In the genomic region with DNA sequence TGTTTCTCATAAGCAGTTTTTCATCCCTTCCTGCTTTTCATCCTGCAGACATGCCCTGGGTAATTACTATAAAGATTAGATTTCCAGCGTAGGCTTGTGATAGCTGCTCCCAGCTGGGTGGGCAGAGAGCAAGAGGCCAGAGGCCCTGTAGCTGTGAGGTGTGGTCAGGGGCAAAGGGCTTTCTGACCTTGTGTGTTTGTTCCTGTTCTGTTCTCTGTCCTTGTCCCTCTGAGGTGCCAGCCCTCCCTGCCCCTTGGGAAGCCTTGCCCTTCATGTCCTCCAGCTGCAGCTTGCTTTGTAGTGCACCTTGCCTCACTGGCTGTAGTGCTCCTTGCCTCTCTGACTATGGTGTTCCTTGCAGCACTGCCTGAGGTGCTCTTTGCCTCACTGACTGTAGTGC, we compare ENCODE assay signal across 18 mouse cellular contexts. TPM values are rescaled to one million over a fixed set of nuclear protein-coding genes. Genes with fewer than 3 reads are reported as not detected.
DNase-seq lines count a peak whose midpoint lies in the region; ATAC-seq lines count a peak whose summit lies in the region.
"Had no signal": no experiment of that assay in that cellular context is flagged by ENCODE, and none has a peak within 500 bp of the region (broad histone marks: within the 10 kb centered on the region; RNA-seq: fewer than 3 reads in every experiment).

No protein-coding gene starts in this region.

- WGBS in heart, embryonic 14.5 days, result 10% methylated on average over 1 of the region's 1 CpGs
- 40% methylated on average over 1 of the region's 1 CpGs for WGBS in liver, embryonic 12.5 days (ENCODE audit: insufficient replicate concordance)
- WGBS in liver, embryonic 11.5 days, result 18% methylated on average over 1 of the region's 1 CpGs
- WGBS in stomach, embryonic 14.5 days, result 32% methylated on average over 1 of the region's 1 CpGs

- no peak for ATAC-seq in heart, embryonic 14.5 days (ENCODE audit: insufficient number of reproducible peaks, insufficient read depth, low FRiP score, low read depth)
- 0 out of 2 replicates have a peak, but pooled peaks have one; percentile 19 for ATAC-seq in liver, embryonic 12.5 days
- no peak for ATAC-seq in liver, embryonic 11.5 days (replicated peaks; ENCODE audit: low FRiP score)
- ATAC-seq in stomach, embryonic 14.5 days (ENCODE audit: insufficient number of reproducible peaks, insufficient read depth, low FRiP score, low read depth), result peak; percentile 23; the same call in 1 of the 2 replicates
- ATAC-seq: forebrain, embryonic 16.5 days; inflammation-experienced regulatory T-cells, adult 6 months had no signal

- no peaks in the 10 kb centered on the region for H3K27me3 ChIP-seq in heart, embryonic 14.5 days (ENCODE audit: control insufficient read depth, insufficient read depth, low read length)
- no peaks in the 10 kb centered on the region for H3K27me3 ChIP-seq in liver, embryonic 12.5 days (replicated peaks)
- no peaks in the 10 kb centered on the region for H3K27me3 ChIP-seq in liver, embryonic 11.5 days (replicated peaks; ENCODE audit: control insufficient read depth, insufficient read depth, low read length)
- no peaks in the 10 kb centered on the region for H3K27me3 ChIP-seq in stomach, embryonic 14.5 days (ENCODE audit: control insufficient read depth, insufficient read depth, low read length)
- H3K27me3 ChIP-seq: CH12.LX; lung, embryonic 15.5 days had no signal

- no peak overlapping the region for H3K4me2 ChIP-seq in heart, embryonic 14.5 days (ENCODE audit: low read length)
- no peak overlapping the region for H3K4me2 ChIP-seq in liver, embryonic 12.5 days
- H3K4me2 ChIP-seq in liver, embryonic 11.5 days, result no peak overlapping the region
- no peak overlapping the region for H3K4me2 ChIP-seq in stomach, embryonic 14.5 days (replicated peaks; ENCODE audit: low read depth, low read length)
- H3K4me2 ChIP-seq: lung, embryonic 15.5 days had no signal

- no peak overlapping the region for H3K4me3 ChIP-seq in heart, embryonic 14.5 days (ENCODE audit: control insufficient read depth in 1 of 2, insufficient read depth in 1 of 2, low read depth in 1 of 2, low read length in 2 of 2)
- H3K4me3 ChIP-seq in liver, embryonic 12.5 days, result no peak overlapping the region
- no peak overlapping the region for H3K4me3 ChIP-seq in liver, embryonic 11.5 days (ENCODE audit: low read depth, low read length)
- no peak overlapping the region for H3K4me3 ChIP-seq in stomach, embryonic 14.5 days (ENCODE audit: low read depth, low read length)
- H3K4me3 ChIP-seq: lung, embryonic 15.5 days had no signal

- peak overlapping the region; percentile 59 for H3K27ac ChIP-seq in heart, embryonic 14.5 days (replicated peaks in 1 of 2; ENCODE audit: control insufficient read depth in 1 of 2, insufficient read depth in 1 of 2, low read depth in 2 of 2, low read length in 2 of 2)
- H3K27ac ChIP-seq in liver, embryonic 12.5 days, result 0 out of 2 replicates have a peak overlapping the region, but pooled peaks have one; percentile 21
- no peak overlapping the region for H3K27ac ChIP-seq in liver, embryonic 11.5 days (ENCODE audit: low read depth, low read length)
- peak overlapping the region; percentile 29; the same call in 1 of the 2 replicates for H3K27ac ChIP-seq in stomach, embryonic 14.5 days (ENCODE audit: low read length)
- H3K27ac ChIP-seq: lung, embryonic 15.5 days had no signal

- intact Hi-C loops in heart, postnatal 36 days (cut with DNase I), result no loop called here

- DNase-seq in adrenal gland, postnatal 14 days, result peak; percentile 32
- no peak for DNase-seq in adrenal gland, postnatal 36 days
- DNase-seq in heart, postnatal 36 days, result no peak
- no peak for DNase-seq in liver, embryonic 11.5 days (ENCODE audit: low spot score)
- no peak for DNase-seq in frontal cortex, adult 2 months (ENCODE audit: extremely low spot score in 1 of 2, low spot score in 1 of 2)
- DNase-seq: adrenal gland, postnatal 25 days; cerebellum, adult 9-11 months; thymus, postnatal 4 days had no signal

- no peaks in the 10 kb centered on the region for H3K9me3 ChIP-seq in heart, embryonic 14.5 days (ENCODE audit: control insufficient read depth, low read length)
- H3K9me3 ChIP-seq in liver, embryonic 12.5 days (replicated peaks), result no peaks in the 10 kb centered on the region
- H3K9me3 ChIP-seq in liver, embryonic 11.5 days (ENCODE audit: control insufficient read depth, low read length), result no peaks in the 10 kb centered on the region
- no peaks in the 10 kb centered on the region for H3K9me3 ChIP-seq in stomach, embryonic 14.5 days (ENCODE audit: control insufficient read depth, low read depth, low read length)
- H3K9me3 ChIP-seq: lung, embryonic 15.5 days had no signal

- H3K36me3 ChIP-seq in heart, embryonic 14.5 days (ENCODE audit: control insufficient read depth, insufficient read depth, low read length), result peaks cover 28% of the 10 kb centered on the region
- H3K36me3 ChIP-seq in liver, embryonic 12.5 days, result no peaks in the 10 kb centered on the region
- no peaks in the 10 kb centered on the region for H3K36me3 ChIP-seq in liver, embryonic 11.5 days (ENCODE audit: control insufficient read depth, insufficient read depth, low read length)
- H3K36me3 ChIP-seq in stomach, embryonic 14.5 days (ENCODE audit: control insufficient read depth, insufficient read depth, low read length), result no peaks in the 10 kb centered on the region; the same call in 1 of the 2 replicates

- peaks cover 20 to 33% of the 10 kb centered on the region in 2 experiments for H3K4me1 ChIP-seq in heart, embryonic 14.5 days (ENCODE audit: control insufficient read depth in 2 of 2, insufficient read depth in 2 of 2, low read length in 2 of 2)
- peaks cover 28% of the 10 kb centered on the region for H3K4me1 ChIP-seq in liver, embryonic 12.5 days
- peaks cover 20% of the 10 kb centered on the region for H3K4me1 ChIP-seq in liver, embryonic 11.5 days (replicated peaks; ENCODE audit: control insufficient read depth, insufficient read depth, low read length)
- H3K4me1 ChIP-seq in stomach, embryonic 14.5 days (ENCODE audit: control insufficient read depth, insufficient read depth, low read length), result no peaks in the 10 kb centered on the region
- H3K4me1 ChIP-seq: lung, embryonic 15.5 days had no signal

- no peak overlapping the region for H3K9ac ChIP-seq in heart, embryonic 14.5 days (ENCODE audit: low read length)
- no peak overlapping the region for H3K9ac ChIP-seq in liver, embryonic 12.5 days
- H3K9ac ChIP-seq in liver, embryonic 11.5 days (ENCODE audit: low read depth, low read length), result no peak overlapping the region
- no peak overlapping the region for H3K9ac ChIP-seq in stomach, embryonic 14.5 days (replicated peaks; ENCODE audit: low read depth, low read length)
- H3K9ac ChIP-seq: lung, embryonic 15.5 days had no signal

RNA-seq across cellular contexts. Expression of a gene that starts 59.0 kb away (rescaled TPM):
- total RNA-seq in adrenal gland, postnatal 14 days (2021), result 1.0 TPM in 1 of 2 replicates, not detected in the other
- under 1 TPM in 1 of 2 experiments, not detected in 1; 0.99 TPM for total RNA-seq in adrenal gland, postnatal 36 days (2021)
- polyA plus RNA-seq in heart, embryonic 14.5 days (2014; fragmentation: Nextera tagmentation; extraction: Ambion mirVana), result 0.72 TPM in 1 of 2 replicates, not detected in the other
- total RNA-seq in heart, postnatal 36 days (2021), result not detected
- 1.2 and 1.5 TPM in 2 replicates for polyA plus RNA-seq in liver, embryonic 12.5 days (2016; fragmentation: Nextera tagmentation; extraction: Ambion mirVana)
- polyA plus RNA-seq in liver, embryonic 11.5 days (2014; fragmentation: Nextera tagmentation; extraction: Ambion mirVana), result 2.3 and 3.1 TPM in 2 replicates
- 2.6 and 3.0 TPM in 2 replicates for polyA plus RNA-seq in stomach, embryonic 14.5 days (2014; fragmentation: Nextera tagmentation; extraction: Ambion mirVana)
- polyA plus RNA-seq in frontal cortex, adult 2 months (2012; rRNA removed), result 1,294 and 1,474 TPM in 2 replicates
- total RNA-seq: adrenal gland, postnatal 25 days; CH12.LX; gastrocnemius, adult 8-10 months; megakaryocyte-erythroid progenitor cell, adult 5-6 weeks; neutrophil, adult 5-6 weeks had no signal
- polyA plus RNA-seq: inflammation-experienced regulatory T-cells, adult 6 months had no signal

Comparison
In these comparisons a context has a peak if more than half of its experiments do, and no peak if none do; other contexts are left out.
1. ATAC-seq: peak in liver, embryonic 12.5 days (single experiment) and stomach, embryonic 14.5 days (single experiment); none in heart, embryonic 14.5 days (single experiment) and liver, embryonic 11.5 days (single experiment).
2. RNA of a gene that starts 59.0 kb away (polyA plus RNA-seq): 1,294 to 1,474 TPM in frontal cortex, adult 2 months; 2.3 to 3.1 TPM in liver, embryonic 11.5 days, 2.6 to 3.0 TPM in stomach, embryonic 14.5 days, 1.2 to 1.5 TPM in liver, embryonic 12.5 days and 0.72 TPM in heart, embryonic 14.5 days; every median in the first group is over 100 times any median in the second.